Mouse (Mus musculus) embryonic facial prominence, embryonic 15.5 days (tissue): ENCODE data around the gene Rpl23a. TPM values are rescaled to one million over a fixed set of nuclear protein-coding genes. Genes with fewer than 3 reads are reported as not detected.
A peak's percentile ranks its signal among the peaks of the same experiment; 100 is the strongest.

Experiments used
- ATAC-seq: fragments of 200-750 bp; cut with Nextera tagmentation; 2 replicates; pipeline ENCODE4 v1.8.0; 2017; ENCODE audit warnings: low read depth, moderate TSS enrichment; ENCODE audit not compliant: insufficient number of reproducible peaks, low FRiP score, low TSS enrichment
- H3K27ac ChIP-seq: fragments of 300-500 bp; sonication (generic); replicated peaks from 2 replicates; pipeline ENCODE4 v1.5.1; 2015; ENCODE audit warnings: mild to moderate bottlenecking, inconsistent platforms
- H3K27me3 ChIP-seq: fragments of 300-500 bp; sonication (generic); 2 replicates; pipeline ENCODE4 v1.6.1; 2015; ENCODE audit warnings: inconsistent platforms
- H3K36me3 ChIP-seq: fragments of 300-500 bp; sonication (generic); 2 replicates; pipeline ENCODE4 v1.6.1; 2015; ENCODE audit warnings: mild to moderate bottlenecking, inconsistent platforms
- H3K4me1 ChIP-seq: fragments of 300-500 bp; sonication (generic); 2 replicates; pipeline ENCODE4 v1.6.1; 2015; ENCODE audit warnings: inconsistent platforms
- H3K4me2 ChIP-seq: fragments of 300-500 bp; sonication (generic); replicated peaks from 2 replicates; pipeline ENCODE4 v1.6.1; 2015; ENCODE audit warnings: mild to moderate bottlenecking, inconsistent platforms
- H3K4me3 ChIP-seq: fragments of 300-500 bp; sonication (generic); replicated peaks from 2 replicates; pipeline ENCODE4 v1.5.1; 2015; ENCODE audit warnings: mild to moderate bottlenecking, inconsistent platforms
- H3K9ac ChIP-seq: fragments of 300-500 bp; sonication (generic); 2 replicates; pipeline ENCODE4 v1.6.1; 2015; ENCODE audit warnings: inconsistent platforms
- H3K9me3 ChIP-seq: fragments of 300-500 bp; sonication (generic); replicated peaks from 2 replicates; pipeline ENCODE4 v1.6.1; 2016; ENCODE audit warnings: inconsistent platforms
- WGBS: fragments of 180-500 bp; shearing (Covaris S2); methylation state at CpG from one replicate; pipeline ENCODE4 v1.1.7; 2015; 5-methylcytosine and 5-hydroxymethylcytosine counted together
- polyA plus RNA-seq: library from polyadenylated mRNA; unstranded; fragments of >200 nt; fragmentation: Nextera tagmentation; extraction: Ambion mirVana; gene quantifications from 2 replicates; pipeline ENCODE4 v1.2.1, GENCODE M21; 2015

Gene Rpl23a
- polyA plus RNA-seq, result 1,371 and 1,410 TPM in 2 replicates

- peak within 1 kb of the TSS; percentile 62 for H3K4me2 ChIP-seq
- peaks cover 30% of the 10 kb centered on the region for H3K36me3 ChIP-seq
- peak within 1 kb of the TSS; percentile 98 for H3K9ac ChIP-seq
- under 1% methylated on average over 38 of the region's 38 CpGs for WGBS
- H3K4me1 ChIP-seq, result peaks cover 34% of the 10 kb centered on the region
- H3K27me3 ChIP-seq, result no peaks in the 10 kb centered on the region
- H3K27ac ChIP-seq, result peak within 1 kb of the TSS; percentile 97
- H3K9me3 ChIP-seq, result no peaks in the 10 kb centered on the region
- peak within 1 kb of the TSS; percentile 97 for H3K4me3 ChIP-seq
- peak; percentile 89 for ATAC-seq
These were observed at the start of gene Rpl23a for GRCm38 (mm10) chr11:78182961-78183844. TSS of gene Rpl23a (minus strand) at chr11:78183584.

DNA sequence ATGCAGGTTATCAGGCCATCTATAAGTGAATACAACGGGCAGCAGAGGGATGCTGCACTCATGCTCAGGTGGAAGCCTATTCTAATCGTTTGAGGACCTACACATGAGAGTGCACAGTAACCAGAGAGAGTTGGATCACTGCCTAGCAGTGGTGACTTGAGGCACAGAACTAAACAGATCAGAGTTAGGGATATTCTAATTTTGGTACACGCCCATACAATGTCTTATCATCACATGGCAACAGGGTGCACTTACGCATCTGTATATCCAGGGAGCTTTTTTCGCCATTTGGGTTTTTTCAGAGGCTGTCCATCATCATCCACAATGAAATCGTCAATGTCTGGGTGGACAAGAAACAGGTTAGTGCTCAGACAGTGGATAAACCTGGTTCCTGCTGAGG is 48.1 kb upstream of the Rpl23a start:
- H3K4me2 ChIP-seq, result no peak overlapping the region
- H3K4me3 ChIP-seq, result no peak overlapping the region
- H3K27me3 ChIP-seq, result no peaks in the 10 kb centered on the region
- no peak overlapping the region for H3K9ac ChIP-seq
- H3K4me1 ChIP-seq, result no peaks in the 10 kb centered on the region
- 90% methylated on average over 6 of the region's 6 CpGs for WGBS
- H3K9me3 ChIP-seq, result no peaks in the 10 kb centered on the region
- no peak for ATAC-seq
- peaks cover 80% of the 10 kb centered on the region for H3K36me3 ChIP-seq
- H3K27ac ChIP-seq, result no peak overlapping the region

DNA sequence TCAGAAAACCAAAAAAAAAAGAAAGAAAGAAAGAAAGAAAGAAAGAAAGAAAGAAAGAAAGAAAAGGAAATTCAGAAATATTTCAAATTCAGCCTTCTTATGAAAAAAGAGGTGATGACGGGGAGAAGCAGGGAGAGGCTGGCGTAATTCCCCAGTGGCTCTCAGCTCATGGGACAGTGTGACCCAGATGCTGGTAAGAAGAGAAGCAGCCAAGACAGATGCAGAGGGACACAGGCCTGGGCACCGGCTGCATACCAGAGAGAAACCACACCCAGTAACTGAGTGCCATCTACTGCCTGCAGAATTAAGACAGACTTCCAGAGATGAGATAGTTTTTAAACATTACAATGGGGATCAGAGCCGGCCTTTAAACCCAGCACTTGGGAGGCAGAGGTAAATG is 40.2 kb upstream of the Rpl23a start:
- 82% methylated on average over 4 of the region's 4 CpGs for WGBS

GRCm38 (mm10) chr11:78215709-78216317 is 32.4 kb upstream of the Rpl23a start:
- Histone ChIP-seq H3K9me3 (no peaks in the 10 kb centered on the region), H3K9ac (no peak overlapping the region), H3K4me1 (no peaks in the 10 kb centered on the region), H3K4me2 (no peak overlapping the region), H3K36me3 (peaks cover 95% of the 10 kb centered on the region), H3K27ac (no peak overlapping the region), H3K4me3 (no peak overlapping the region), H3K27me3 (no peaks in the 10 kb centered on the region)
- 85% methylated on average over 11 of the region's 11 CpGs for WGBS
- no peak for ATAC-seq

More for the DNA sequence above, 40.2 kb upstream of the Rpl23a start:
- ATAC-seq, result no peak
- Histone ChIP-seq H3K9ac (no peak overlapping the region), H3K4me1 (no peaks in the 10 kb centered on the region), H3K9me3 (no peaks in the 10 kb centered on the region), H3K4me3 (no peak overlapping the region), H3K36me3 (peaks cover 96% of the 10 kb centered on the region), H3K27ac (no peak overlapping the region), H3K4me2 (no peak overlapping the region), H3K27me3 (no peaks in the 10 kb centered on the region)

DNA sequence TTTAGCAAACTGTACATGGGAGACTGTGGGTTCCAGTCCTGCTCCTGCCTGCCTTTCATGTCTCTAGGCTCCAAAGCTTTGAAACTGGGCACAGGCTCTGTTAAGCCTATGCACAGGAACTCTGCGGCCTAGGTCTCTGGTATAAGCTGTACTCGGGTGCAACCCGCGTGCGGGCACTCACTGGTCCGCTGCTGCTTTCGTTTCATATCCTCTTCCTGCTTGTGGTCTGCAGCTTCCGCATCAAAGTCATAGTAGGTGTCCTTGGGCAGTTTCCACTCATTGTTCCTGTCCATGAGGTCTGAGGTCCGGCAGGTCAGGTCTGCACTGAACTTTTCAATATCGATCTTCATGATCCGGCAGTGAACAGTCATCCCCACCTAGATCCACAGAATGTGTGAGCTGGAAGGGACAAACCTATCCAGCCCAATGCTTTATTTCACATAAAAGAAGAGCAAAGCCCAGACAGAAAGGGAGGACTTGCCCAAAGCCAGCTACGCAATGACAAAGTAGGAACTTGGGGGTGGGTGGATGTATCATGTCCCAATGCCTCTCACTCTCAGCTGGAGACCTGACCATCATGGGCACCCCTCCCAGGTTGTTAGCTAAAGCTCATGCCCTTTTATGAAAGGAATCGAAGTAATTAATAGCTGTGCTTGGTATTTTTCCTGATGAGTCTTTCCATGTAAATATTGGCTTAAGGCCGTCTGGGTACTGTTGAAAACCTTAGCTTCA is 29.9 kb upstream of the Rpl23a start:
- WGBS, result 94% methylated on average over 14 of the region's 14 CpGs
- ATAC-seq, result no peak
- Histone ChIP-seq H3K4me2 (no peak overlapping the region), H3K9ac (no peak overlapping the region), H3K36me3 (peaks cover 97% of the 10 kb centered on the region), H3K27me3 (no peaks in the 10 kb centered on the region), H3K4me1 (no peaks in the 10 kb centered on the region), H3K4me3 (no peak overlapping the region), H3K9me3 (no peaks in the 10 kb centered on the region), H3K27ac (no peak overlapping the region)

DNA sequence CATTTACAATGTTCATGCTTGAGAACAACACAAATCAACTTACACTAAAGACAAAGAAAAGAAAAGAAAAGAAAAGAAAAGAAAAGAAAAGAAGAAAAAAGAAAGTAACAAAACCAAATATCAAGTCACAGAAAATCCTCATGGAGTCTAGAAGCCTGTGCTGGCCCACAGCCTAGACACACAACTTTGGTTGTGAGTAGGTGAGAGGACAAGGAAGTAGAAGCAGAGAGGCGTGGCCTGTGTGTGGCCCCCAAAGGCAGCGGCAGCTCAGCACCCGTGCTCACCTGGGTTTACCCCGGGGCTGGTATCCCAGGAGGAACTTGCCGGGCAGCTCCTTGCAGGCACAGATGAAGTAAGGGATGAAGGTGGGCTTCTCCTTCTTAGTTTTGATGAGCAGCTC is 28.1 kb upstream of the Rpl23a start:
- H3K4me3 ChIP-seq, result no peak overlapping the region
- WGBS, result 82% methylated on average over 5 of the region's 5 CpGs

GRCm38 (mm10) chr11:78210615-78211014 is 27.2 kb upstream of the Rpl23a start:
- no peaks in the 10 kb centered on the region for H3K27me3 ChIP-seq
- no peaks in the 10 kb centered on the region for H3K9me3 ChIP-seq
- H3K27ac ChIP-seq, result no peak overlapping the region
- no peaks in the 10 kb centered on the region for H3K4me1 ChIP-seq
- peaks cover 98% of the 10 kb centered on the region for H3K36me3 ChIP-seq
- no peak overlapping the region for H3K9ac ChIP-seq
- ATAC-seq, result no peak
- H3K4me2 ChIP-seq, result no peak overlapping the region
- WGBS, result 76% methylated on average over 7 of the region's 7 CpGs
- H3K4me3 ChIP-seq, result no peak overlapping the region

More for the DNA sequence above, 28.1 kb upstream of the Rpl23a start:
- H3K9ac ChIP-seq, result no peak overlapping the region
- H3K36me3 ChIP-seq, result peaks cover 98% of the 10 kb centered on the region
- no peak overlapping the region for H3K4me2 ChIP-seq
- no peak overlapping the region for H3K27ac ChIP-seq
- H3K4me1 ChIP-seq, result no peaks in the 10 kb centered on the region
- no peaks in the 10 kb centered on the region for H3K27me3 ChIP-seq
- no peak for ATAC-seq
- no peaks in the 10 kb centered on the region for H3K9me3 ChIP-seq

DNA sequence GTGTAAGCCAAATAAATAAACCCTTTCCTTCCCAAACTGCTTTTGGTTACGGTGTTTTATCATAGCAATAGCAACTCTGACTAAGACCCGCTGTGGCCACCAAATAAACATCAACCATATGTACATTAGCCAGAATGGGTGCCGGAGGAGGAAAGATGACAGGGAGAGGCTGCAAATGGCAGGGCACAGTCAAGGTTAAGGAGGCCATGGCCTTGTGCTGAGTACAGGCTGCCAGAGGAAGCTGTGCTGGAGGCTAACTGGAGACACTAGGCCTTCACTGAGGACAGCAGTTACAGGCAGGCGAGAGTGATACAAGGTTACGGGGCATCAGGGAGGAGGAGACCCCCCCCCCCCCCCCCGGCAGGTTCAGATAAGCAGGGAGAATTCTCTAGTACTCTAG is 26.5 kb upstream of the Rpl23a start:
- Histone ChIP-seq H3K4me1 (no peaks in the 10 kb centered on the region), H3K4me3 (no peak overlapping the region), H3K27ac (no peak overlapping the region), H3K9me3 (no peaks in the 10 kb centered on the region), H3K4me2 (no peak overlapping the region), H3K9ac (no peak overlapping the region), H3K36me3 (peaks cover 97% of the 10 kb centered on the region), H3K27me3 (no peaks in the 10 kb centered on the region)
- WGBS, result 85% methylated on average over 6 of the region's 6 CpGs
- ATAC-seq, result no peak

DNA sequence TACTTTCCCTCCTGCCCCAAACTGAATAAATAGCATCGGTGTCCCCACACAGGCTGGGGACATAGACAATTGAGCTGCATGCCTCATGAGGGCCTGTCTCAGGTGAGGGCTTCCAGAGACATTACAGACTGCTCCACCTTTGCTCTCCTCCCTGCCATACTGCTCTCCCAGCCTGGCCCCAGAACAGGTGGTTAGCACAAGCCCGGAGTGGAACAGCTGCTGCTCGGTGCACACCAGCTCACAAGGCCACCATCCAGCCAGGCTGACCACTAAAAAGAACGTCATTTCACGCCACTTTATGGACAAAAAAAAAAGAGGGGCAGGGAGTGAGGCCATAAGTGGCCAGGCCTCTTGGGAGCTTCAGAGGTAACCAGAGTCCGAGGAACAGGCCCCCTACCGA is 23.8 kb upstream of the Rpl23a start:
- 90% methylated on average over 7 of the region's 7 CpGs for WGBS
- peaks cover 91% of the 10 kb centered on the region for H3K36me3 ChIP-seq
- no peak overlapping the region for H3K4me2 ChIP-seq

DNA sequence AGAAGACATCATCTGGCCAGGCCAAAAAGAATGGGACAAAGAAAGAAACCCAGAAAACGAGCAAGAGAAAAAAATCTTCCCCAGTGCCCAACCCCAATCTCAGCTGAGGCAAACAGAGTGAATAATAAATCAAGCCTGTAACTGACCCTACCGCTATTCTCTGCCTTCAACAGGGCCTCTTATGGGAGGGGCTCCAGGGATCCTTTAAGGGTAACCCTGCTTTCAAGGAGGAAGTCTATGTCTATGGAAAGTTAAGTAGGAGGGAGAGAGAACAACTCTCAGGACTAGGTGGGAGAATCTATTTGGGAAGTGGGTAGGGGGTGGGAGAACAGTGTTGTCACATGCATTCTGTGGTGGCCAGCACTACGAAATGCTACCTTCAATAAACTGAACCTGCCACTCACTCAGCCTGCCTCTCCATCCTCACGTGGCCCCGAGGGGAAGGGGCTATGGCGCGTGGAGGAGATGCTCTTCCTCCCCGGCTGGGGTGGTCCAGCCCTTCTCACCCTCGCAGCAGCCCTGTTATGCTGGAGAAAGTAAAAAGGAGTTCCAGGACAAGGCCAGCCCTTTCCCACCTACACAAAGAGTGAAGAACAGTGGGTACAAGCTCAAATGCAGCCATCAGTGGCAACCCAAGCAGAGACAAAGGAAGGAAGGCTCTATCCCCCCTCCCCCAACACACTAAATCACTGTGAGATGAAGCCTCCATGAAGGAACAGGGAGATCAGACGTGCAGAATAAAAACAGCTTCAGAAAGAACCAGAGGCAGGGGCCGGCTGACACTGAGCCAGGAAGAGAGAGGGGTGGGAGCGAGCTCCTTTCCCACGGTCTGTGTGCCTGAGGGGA is 22.2 kb upstream of the Rpl23a start:
- no peaks in the 10 kb centered on the region for H3K9me3 ChIP-seq
- no peak overlapping the region for H3K9ac ChIP-seq
- no peaks in the 10 kb centered on the region for H3K4me1 ChIP-seq
- H3K36me3 ChIP-seq, result peaks cover 76% of the 10 kb centered on the region
- H3K4me2 ChIP-seq, result no peak overlapping the region
- H3K27me3 ChIP-seq, result no peaks in the 10 kb centered on the region
- no peak overlapping the region for H3K27ac ChIP-seq
- 74% methylated on average over 13 of the region's 13 CpGs for WGBS
- no peak overlapping the region for H3K4me3 ChIP-seq
- no peak for ATAC-seq

More for the DNA sequence above, 23.8 kb upstream of the Rpl23a start:
- H3K27ac ChIP-seq, result no peak overlapping the region
- no peaks in the 10 kb centered on the region for H3K9me3 ChIP-seq
- ATAC-seq, result no peak
- H3K4me3 ChIP-seq, result no peak overlapping the region
- H3K27me3 ChIP-seq, result no peaks in the 10 kb centered on the region
- H3K4me1 ChIP-seq, result no peaks in the 10 kb centered on the region
- H3K9ac ChIP-seq, result no peak overlapping the region
